Mouse (Mus musculus) liver, adult 2 months (tissue): ENCODE measurements around the gene Olfr1420. TPM values are rescaled to one million over a fixed set of nuclear protein-coding genes. Genes with fewer than 3 reads are reported as not detected.

Experiments used
- DNase-seq: peaks from one replicate; pipeline ENCODE4 v3.0.0-alpha.2; 2011; ENCODE audit warnings: low read depth, low spot score; ENCODE audit errors: extremely low read depth
- H3K27ac ChIP-seq: fragments of 200-500 bp; replicated peaks from 2 replicates; pipeline ENCODE4 v1.5.1; 2012; ENCODE audit warnings: low read depth, mild to moderate bottlenecking, control low read depth, inconsistent platforms, low read length; ENCODE audit not compliant: insufficient read depth
- H3K27me3 ChIP-seq: fragments of 200-500 bp; 2 replicates; pipeline ENCODE4 v1.6.1; 2012; ENCODE audit warnings: mild to moderate bottlenecking, moderate library complexity, low read length, inconsistent platforms; ENCODE audit not compliant: control insufficient read depth, insufficient read depth
- H3K36me3 ChIP-seq: fragments of 200-500 bp; 2 replicates; pipeline ENCODE4 v1.6.1; 2012; ENCODE audit warnings: low read length, inconsistent platforms; ENCODE audit not compliant: control insufficient read depth, insufficient read depth
- H3K4me1 ChIP-seq: fragments of 200-500 bp; 2 replicates; pipeline ENCODE4 v1.6.1; 2011; ENCODE audit warnings: low read length; ENCODE audit not compliant: control insufficient read depth, insufficient read depth
- H3K4me3 ChIP-seq: fragments of 200-500 bp; 2 replicates; pipeline ENCODE4 v1.5.1; 2011; ENCODE audit warnings: low read depth, mild to moderate bottlenecking, control low read depth, low read length, moderate library complexity; ENCODE audit not compliant: insufficient read depth
- H3K79me2 ChIP-seq: fragments of 200-500 bp; 2 replicates; pipeline ENCODE4 v1.6.1; 2012; ENCODE audit warnings: inconsistent platforms, mild to moderate bottlenecking, low read length, moderate library complexity; ENCODE audit not compliant: control insufficient read depth, insufficient read depth
- H3K9ac ChIP-seq: fragments of 200-500 bp; 2 replicates; pipeline ENCODE4 v1.6.1; 2012; ENCODE audit warnings: low read depth, mild to moderate bottlenecking, control low read depth, inconsistent platforms, low read length
- CTCF ChIP-seq: fragments of 200-500 bp; IDR thresholded peaks from 2 replicates; pipeline ENCODE4 v1.5.1; 2011; ENCODE audit warnings: low read depth, low read length, control low read depth
- POLR2A ChIP-seq: fragments of 200-500 bp; IDR thresholded peaks from 2 replicates; pipeline ENCODE4 v1.6.1; 2011; ENCODE audit warnings: low read length, control low read depth; ENCODE audit not compliant: insufficient read depth; ENCODE audit errors: extremely low read depth
- WGBS: fragments of 180-500 bp; shearing (Covaris S2); methylation state at CpG from one replicate; pipeline ENCODE4 v1.1.7; 2018; 5-methylcytosine and 5-hydroxymethylcytosine counted together
- polyA plus RNA-seq: library from polyadenylated mRNA; depleted of rRNA; stranded (reverse); fragments of >200 nt; gene quantifications from 2 replicates; pipeline ENCODE4 v1.2.3, GENCODE M21; 2012; rRNA removed
- total RNA-seq: library from RNA; depleted of rRNA; stranded (reverse); fragments of >200 nt; gene quantifications from 2 replicates; pipeline ENCODE4 v1.2.3, GENCODE M21; 2014; rRNA removed

Olfr1420 gene
- total RNA-seq (not detected in 2 replicates), polyA plus RNA-seq (not detected in 2 replicates)

GRCm38 (mm10) chr19:11886265-11886664 is at the start of gene Olfr1420:
TSS of gene Olfr1420 (plus strand) at chr19:11886565.
- Histone ChIP-seq H3K27me3 (no peaks in the 10 kb centered on the region), H3K4me3 (no peak within 1 kb of the TSS), H3K36me3 (no peaks in the 10 kb centered on the region), H3K9ac (no peak within 1 kb of the TSS), H3K27ac (no peak within 1 kb of the TSS), H3K79me2 (no peaks in the 10 kb centered on the region), H3K4me1 (no peaks in the 10 kb centered on the region)
- no peak for DNase-seq
- WGBS: 50% methylated on average over 1 of the region's 1 CpGs
- no peak for TF ChIP-seq CTCF
- TF ChIP-seq POLR2A: no peak

GRCm38 (mm10) chr19:11839119-11839518 is 47.2 kb upstream of the Olfr1420 start, which contains the start of gene Olfr1417:
TSS of gene Olfr1417 (minus strand) at chr19:11839219.
- H3K27ac ChIP-seq: no peak within 1 kb of the TSS
- no peaks in the 10 kb centered on the region for H3K4me1 ChIP-seq
- DNase-seq: no peak
- no peak within 1 kb of the TSS for H3K9ac ChIP-seq
- no peak within 1 kb of the TSS for H3K4me3 ChIP-seq
- WGBS: 90% methylated on average over 4 of the region's 4 CpGs
- no peaks in the 10 kb centered on the region for H3K27me3 ChIP-seq
- TF ChIP-seq POLR2A (no peak), CTCF (no peak)
- no peaks in the 10 kb centered on the region for H3K36me3 ChIP-seq
- H3K79me2 ChIP-seq: no peaks in the 10 kb centered on the region

- 79% methylated on average over 4 of the region's 4 CpGs for WGBS
- Histone ChIP-seq H3K9ac (no peak overlapping the region), H3K4me1 (no peaks in the 10 kb centered on the region), H3K27me3 (no peaks in the 10 kb centered on the region), H3K36me3 (no peaks in the 10 kb centered on the region), H3K4me3 (no peak overlapping the region), H3K27ac (no peak overlapping the region), H3K79me2 (no peaks in the 10 kb centered on the region)
- no peak for DNase-seq
- TF ChIP-seq POLR2A: no peak
- TF ChIP-seq CTCF: no peak
Measured at GRCm38 (mm10) chr19:11846333-11846732, 40.0 kb upstream of the Olfr1420 start.

GRCm38 (mm10) chr19:11852652-11853051 is 33.7 kb upstream of the Olfr1420 start:
- no peak overlapping the region for H3K27ac ChIP-seq
- H3K36me3 ChIP-seq: no peaks in the 10 kb centered on the region
- no peak for DNase-seq
- no peaks in the 10 kb centered on the region for H3K4me1 ChIP-seq
- H3K79me2 ChIP-seq: no peaks in the 10 kb centered on the region
- WGBS: 74% methylated on average over 4 of the region's 4 CpGs
- no peak for TF ChIP-seq POLR2A
- no peak for TF ChIP-seq CTCF
- no peaks in the 10 kb centered on the region for H3K27me3 ChIP-seq
- no peak overlapping the region for H3K4me3 ChIP-seq
- H3K9ac ChIP-seq: no peak overlapping the region

GRCm38 (mm10) chr19:11854821-11855220 is 31.5 kb upstream of the Olfr1420 start:
- WGBS: 79% methylated on average over 2 of the region's 2 CpGs
- H3K9ac ChIP-seq: no peak overlapping the region
- H3K36me3 ChIP-seq: no peaks in the 10 kb centered on the region
- no peaks in the 10 kb centered on the region for H3K79me2 ChIP-seq
- no peak overlapping the region for H3K27ac ChIP-seq
- no peak for DNase-seq
- H3K27me3 ChIP-seq: no peaks in the 10 kb centered on the region
- TF ChIP-seq POLR2A: no peak
- TF ChIP-seq CTCF: no peak
- H3K4me3 ChIP-seq: no peak overlapping the region
- H3K4me1 ChIP-seq: no peaks in the 10 kb centered on the region

GRCm38 (mm10) chr19:11856506-11856905 is 29.9 kb upstream of the Olfr1420 start:
- Histone ChIP-seq H3K4me1 (no peaks in the 10 kb centered on the region), H3K36me3 (no peaks in the 10 kb centered on the region), H3K27ac (no peak overlapping the region), H3K9ac (no peak overlapping the region), H3K79me2 (no peaks in the 10 kb centered on the region), H3K27me3 (no peaks in the 10 kb centered on the region), H3K4me3 (no peak overlapping the region)
- TF ChIP-seq POLR2A (no peak), CTCF (no peak)
- DNase-seq: no peak
- WGBS: 75% methylated on average over 6 of the region's 6 CpGs

- Histone ChIP-seq H3K27me3 (no peaks in the 10 kb centered on the region), H3K9ac (no peak within 1 kb of the TSS), H3K4me1 (no peaks in the 10 kb centered on the region), H3K4me3 (no peak within 1 kb of the TSS), H3K27ac (no peak within 1 kb of the TSS), H3K36me3 (no peaks in the 10 kb centered on the region), H3K79me2 (no peaks in the 10 kb centered on the region)
- DNase-seq: no peak
- TF ChIP-seq CTCF (no peak), POLR2A (no peak)
- 93% methylated on average over 1 of the region's 1 CpGs for WGBS
Measured at GRCm38 (mm10) chr19:11860966-11861365, 25.4 kb upstream of the Olfr1420 start, which contains the start of gene Olfr1418. TSS of gene Olfr1418 (minus strand) at chr19:11861066.
